Mouse (Mus musculus): ENCODE results near the gene Ccdc62. TPM values are rescaled to one million over a fixed set of nuclear protein-coding genes. Genes with fewer than 3 reads are reported as not detected.

Ccdc62 gene
- total and polyA plus RNA-seq, 3 experiments, result 7.5 to 13.4 TPM; not detected in 1

DNA sequence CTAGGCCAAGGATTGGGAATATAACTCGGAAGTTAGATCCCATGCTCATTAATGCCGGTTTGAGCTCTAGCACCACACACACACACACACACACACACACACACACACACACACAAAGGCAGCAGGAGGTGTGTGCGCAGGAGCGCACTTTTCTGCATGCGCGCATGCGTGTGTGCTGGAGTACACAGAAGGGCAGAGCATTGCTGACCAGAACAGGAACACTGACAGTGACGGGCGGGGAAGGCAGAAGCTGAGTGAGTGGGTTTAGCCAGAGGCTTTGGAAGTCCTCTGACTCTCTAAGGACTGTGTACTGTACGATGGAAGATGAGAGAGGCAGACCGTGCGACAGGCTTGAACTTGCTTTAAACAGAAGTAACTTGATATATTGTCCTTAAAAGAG, 3.1 kb downstream of the Ccdc62 start (continued):
- no peak; the same call in 1 of the 2 replicates for TF ChIP-seq MYB (IDR thresholded peaks at IDR 0.05; ENCODE audit: low read depth, low read length)
- no peak for TF ChIP-seq CHD2 (IDR thresholded peaks at IDR 0.05; ENCODE audit: low read length)
- TF ChIP-seq SMC3 (IDR thresholded peaks at IDR 0.05; ENCODE audit: low read depth, low read length), result no peak
- TF ChIP-seq SIN3A (IDR thresholded peaks at IDR 0.05; ENCODE audit: low read length), result peak; percentile 78
- TF ChIP-seq UBTF (IDR thresholded peaks at IDR 0.05; ENCODE audit: borderline replicate concordance, insufficient read depth, low read depth, low read length), result no peak
- TF ChIP-seq CTCF (IDR thresholded peaks at IDR 0.05 in 2 of 3, conservative IDR thresholded peaks at IDR 0.05 in 1 of 3; ENCODE audit: control insufficient read depth in 1 of 3, insufficient read depth in 1 of 3, low read depth in 2 of 3, low read length in 3 of 3, poor library complexity in 1 of 3, severe bottlenecking in 1 of 3), result no peak
- no peak for TF ChIP-seq TAL1 (IDR thresholded peaks at IDR 0.05; ENCODE audit: low read length)
- 0 out of 2 replicates have a peak, but pooled peaks have one; percentile 10 for TF ChIP-seq MYC (IDR thresholded peaks at IDR 0.05; ENCODE audit: low read depth, low read length)
- peak; percentile 88 for TF ChIP-seq POLR2AphosphoS2 (IDR thresholded peaks at IDR 0.05; ENCODE audit: low read length)
- peak; percentile 67; the same call in 1 of the 2 replicates for TF ChIP-seq TBP (IDR thresholded peaks at IDR 0.05; ENCODE audit: low read depth, low read length)
- TF ChIP-seq JUND (IDR thresholded peaks at IDR 0.05; ENCODE audit: low read depth, low read length), result no peak
- TF ChIP-seq MAFK (IDR thresholded peaks at IDR 0.05; ENCODE audit: borderline replicate concordance, low read depth, low read length), result no peak
- TF ChIP-seq RAD21 (IDR thresholded peaks at IDR 0.05; ENCODE audit: low read depth, low read length), result no peak

DNA sequence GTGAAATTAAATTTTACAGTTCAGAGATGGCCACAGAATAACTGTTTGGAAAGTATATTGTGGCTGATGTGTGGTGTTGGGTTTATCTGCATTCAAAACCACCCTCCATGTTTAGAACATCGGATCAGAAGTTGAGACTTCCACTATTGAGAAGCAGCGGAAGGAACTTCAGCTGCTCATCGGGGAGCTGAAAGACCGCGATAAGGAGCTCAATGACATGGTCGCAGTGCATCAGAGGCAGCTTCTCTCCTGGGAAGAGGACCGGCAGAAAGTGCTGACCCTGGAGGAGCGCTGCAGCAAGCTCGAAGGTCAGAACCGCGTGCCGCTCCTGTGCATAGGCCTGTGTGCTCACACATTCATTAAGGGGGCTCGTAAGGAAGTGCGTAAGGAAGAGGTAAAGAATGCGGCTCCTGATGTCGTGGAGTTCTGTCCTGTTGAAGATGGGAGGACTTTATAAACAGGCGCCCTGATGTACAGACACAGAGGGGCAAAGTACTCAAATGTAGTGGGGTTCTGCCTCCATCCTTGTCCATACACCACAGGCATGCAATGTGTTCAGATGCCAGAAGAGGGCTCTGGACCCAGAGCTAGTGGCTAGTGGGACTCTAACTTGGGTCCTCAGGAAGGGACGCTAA, 3.6 kb downstream of the Ccdc62 start:
- H3K4me3 ChIP-seq (ENCODE audit: control insufficient read depth in 1 of 2, insufficient read depth in 1 of 2, low read depth in 2 of 2, low read length in 2 of 2), result peak overlapping the region; percentile 63 to 68
- peak; percentile 59 for TF ChIP-seq TCF12 (IDR thresholded peaks at IDR 0.05; ENCODE audit: low read depth, low read length)
- TF ChIP-seq MYB (IDR thresholded peaks at IDR 0.05; ENCODE audit: low read depth, low read length), result no peak
- peak; percentile 1 to 60; a peak in 1 of 4 replicates for TF ChIP-seq POLR2A (IDR thresholded peaks at IDR 0.05; ENCODE audit: control insufficient read depth in 1 of 2, insufficient read depth in 1 of 2, low read depth in 1 of 2, low read length in 2 of 2, poor library complexity in 1 of 2)
- peak; percentile 89 for TF ChIP-seq ETS1 (IDR thresholded peaks at IDR 0.05; ENCODE audit: low read depth, low read length)
- no peak for TF ChIP-seq KAT2A (conservative IDR thresholded peaks at IDR 0.05; ENCODE audit: low read depth, low read length)
- no peak for TF ChIP-seq MEF2A (IDR thresholded peaks at IDR 0.05; ENCODE audit: extremely low read depth, insufficient replicate concordance, low read depth, low read length, poor library complexity, severe bottlenecking)
- TF ChIP-seq NELFE (IDR thresholded peaks at IDR 0.05; ENCODE audit: low read depth, low read length), result no peak
- no peak; the same call in 1 of the 2 replicates for TF ChIP-seq POLR2AphosphoS5 (IDR thresholded peaks at IDR 0.05; ENCODE audit: borderline replicate concordance, low read depth, low read length)
- peak; percentile 77 for TF ChIP-seq MAZ (IDR thresholded peaks at IDR 0.05; ENCODE audit: low read depth, low read length)
- peak; percentile 56; the same call in 1 of the 2 replicates for TF ChIP-seq POLR2AphosphoS2 (IDR thresholded peaks at IDR 0.05; ENCODE audit: low read length)
- TF ChIP-seq MAFK (IDR thresholded peaks at IDR 0.05; ENCODE audit: borderline replicate concordance, low read depth, low read length), result 0 out of 2 replicates have a peak, but pooled peaks have one; percentile 14
- TF ChIP-seq MAX (IDR thresholded peaks at IDR 0.05; ENCODE audit: low read length), result peak; percentile 88
- 0 out of 2 replicates have a peak, but pooled peaks have one; percentile 11 for TF ChIP-seq RCOR1 (IDR thresholded peaks at IDR 0.05; ENCODE audit: low read depth, low read length)
- TF ChIP-seq NRF1 (IDR thresholded peaks at IDR 0.05; ENCODE audit: insufficient read depth, low read depth, low read length, poor library complexity, severe bottlenecking), result no peak
- TF ChIP-seq USF1 (IDR thresholded peaks at IDR 0.05; ENCODE audit: low read depth, low read length), result peak; percentile 18; the same call in 1 of the 2 replicates
- TF ChIP-seq CHD1 (IDR thresholded peaks at IDR 0.05; ENCODE audit: low read depth, low read length), result peak; percentile 97
- 0 out of 2 replicates have a peak, but pooled peaks have one; percentile 40 for TF ChIP-seq MXI1 (IDR thresholded peaks at IDR 0.05; ENCODE audit: low read depth, low read length)
- TF ChIP-seq ZC3H11A (IDR thresholded peaks at IDR 0.05; ENCODE audit: low read depth, low read length), result no peak
- no peak for TF ChIP-seq GABPA (IDR thresholded peaks at IDR 0.05; ENCODE audit: low read depth, low read length)
- TF ChIP-seq CHD2 (IDR thresholded peaks at IDR 0.05; ENCODE audit: low read length), result no peak; the same call in 1 of the 2 replicates
- peak; percentile 38 to 59; a peak in 2 of 4 replicates for TF ChIP-seq EP300 (IDR thresholded peaks at IDR 0.05; ENCODE audit: low read depth in 1 of 2, low read length in 2 of 2)
- peak; percentile 35 for TF ChIP-seq SMC3 (IDR thresholded peaks at IDR 0.05; ENCODE audit: low read depth, low read length)
- no peak; the same call in 1 of the 2 replicates for TF ChIP-seq TBP (IDR thresholded peaks at IDR 0.05; ENCODE audit: low read depth, low read length)
- no peak for TF ChIP-seq BHLHE40 (IDR thresholded peaks at IDR 0.05; ENCODE audit: borderline replicate concordance, low read depth, low read length)
- no peak; the same call in 1 of the 2 replicates for TF ChIP-seq RAD21 (IDR thresholded peaks at IDR 0.05; ENCODE audit: low read depth, low read length)
- no peak for TF ChIP-seq ZNF384 (IDR thresholded peaks at IDR 0.05; ENCODE audit: low read depth, low read length)

More for the DNA sequence above, 3.6 kb downstream of the Ccdc62 start:
- Histone ChIP-seq H3K27me3 (ENCODE audit: control insufficient read depth in 1 of 2, insufficient read depth in 2 of 2, low read length in 2 of 2) (no peaks in the 10 kb centered on the region), H3K79me2 (ENCODE audit: control insufficient read depth, insufficient read depth, low read length, poor library complexity) (peaks cover 17% of the 10 kb centered on the region), H3K9me3 (replicated peaks; ENCODE audit: insufficient read depth, low read length) (no peaks in the 10 kb centered on the region), H3K4me1 (ENCODE audit: control insufficient read depth in 1 of 2, insufficient read depth in 2 of 2, low read length in 2 of 2) (peaks cover 0 to 19% of the 10 kb centered on the region in 2 experiments; a peak in 2 of 4 replicates), H3K27ac (ENCODE audit: control insufficient read depth, low read depth, low read length) (peak overlapping the region; percentile 99), H3K36me3 (ENCODE audit: control insufficient read depth in 1 of 2, insufficient read depth in 2 of 2, low read length in 2 of 2) (peaks cover 0 to 15% of the 10 kb centered on the region in 2 experiments; a peak in 2 of 4 replicates), H3K9ac (ENCODE audit: control insufficient read depth, low read depth, low read length, poor library complexity, severe bottlenecking) (peak overlapping the region; percentile 84)
- peak; percentile 93 for DNase-seq (ENCODE audit: low read depth, low spot score)

Data from MEL (cell line).